ENCODE assay signal across 14 mouse cellular contexts in the genomic region with DNA sequence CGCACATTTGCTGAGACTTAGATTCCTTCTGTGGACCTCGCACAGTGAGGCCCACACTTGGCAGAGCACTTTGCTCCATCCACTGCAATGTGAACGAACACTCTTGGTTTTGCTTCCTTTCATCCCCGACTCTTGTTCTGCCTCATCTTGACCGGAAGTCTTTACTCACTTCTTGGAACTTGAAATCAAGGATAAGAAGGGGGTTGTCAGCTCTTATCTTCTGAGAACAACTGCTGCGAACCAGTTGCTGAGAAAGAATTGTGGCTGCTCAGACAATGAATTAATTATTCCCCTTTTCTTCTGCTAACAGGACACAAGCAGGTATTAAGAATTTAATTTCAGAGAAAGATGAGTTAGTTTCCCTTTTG. TPM values are rescaled to one million over a fixed set of nuclear protein-coding genes. Genes with fewer than 3 reads are reported as not detected.
DNase-seq lines count a peak whose midpoint lies in the region; ATAC-seq and TF ChIP-seq lines count a peak whose summit lies in the region.
"Had no signal": no experiment of that assay in that cellular context is flagged by ENCODE, and none has a peak within 500 bp of the region (broad histone marks: within the 10 kb centered on the region; RNA-seq: fewer than 3 reads in every experiment).

No protein-coding gene starts in this region.

- H3K4me3 ChIP-seq in heart, postnatal 0 days (ENCODE audit: low read depth, low read length), result no peak overlapping the region
- H3K4me3 ChIP-seq in G1E (ENCODE audit: low read depth, low read length), result peak overlapping the region; percentile 67
- peak overlapping the region; percentile 99 for H3K4me3 ChIP-seq in liver, embryonic 13.5 days (replicated peaks)
- H3K4me3 ChIP-seq in midbrain, embryonic 14.5 days (replicated peaks; ENCODE audit: low read depth, low read length), result no peak overlapping the region
- H3K4me3 ChIP-seq: embryonic facial prominence, embryonic 15.5 days; limb, embryonic 13.5 days had no signal

- ATAC-seq in heart, postnatal 0 days (ENCODE audit: insufficient read depth, low read depth), result no peak
- ATAC-seq in G1E (ENCODE audit: extremely low read depth, insufficient number of reproducible peaks, low FRiP score, poor library complexity, severe bottlenecking), result peak; percentile 48
- ATAC-seq in liver, embryonic 13.5 days (ENCODE audit: low read depth), result peak; percentile 3; the same call in 1 of the 2 replicates
- ATAC-seq in midbrain, embryonic 14.5 days (ENCODE audit: low FRiP score, low TSS enrichment), result no peak
- ATAC-seq: hindbrain, embryonic 16.5 days had no signal

- H3K27ac ChIP-seq in heart, postnatal 0 days (ENCODE audit: low read depth), result 0 out of 2 replicates have a peak overlapping the region, but pooled peaks have one; percentile 63
- H3K27ac ChIP-seq in liver, embryonic 13.5 days, result peak overlapping the region; percentile 92
- no peak overlapping the region for H3K27ac ChIP-seq in midbrain, embryonic 14.5 days (replicated peaks; ENCODE audit: low read depth, low read length)
- H3K27ac ChIP-seq: embryonic facial prominence, embryonic 15.5 days; limb, embryonic 13.5 days had no signal

- no peak for TF ChIP-seq EP300 in heart, postnatal 0 days (IDR thresholded peaks at IDR 0.05; ENCODE audit: low read depth)

- TF ChIP-seq CTCF in heart, postnatal 0 days (IDR thresholded peaks at IDR 0.05; ENCODE audit: low read depth), result no peak
- no peak for TF ChIP-seq CTCF in G1E (IDR thresholded peaks at IDR 0.05; ENCODE audit: low read depth, low read length)

- no peaks in the 10 kb centered on the region for H3K9me3 ChIP-seq in heart, postnatal 0 days (replicated peaks; ENCODE audit: control insufficient read depth, low read length)
- no peaks in the 10 kb centered on the region for H3K9me3 ChIP-seq in G1E (replicated peaks)
- H3K9me3 ChIP-seq in liver, embryonic 13.5 days (replicated peaks), result no peaks in the 10 kb centered on the region
- H3K9me3 ChIP-seq in midbrain, embryonic 14.5 days (ENCODE audit: control insufficient read depth, low read length), result no peaks in the 10 kb centered on the region
- H3K9me3 ChIP-seq: embryonic facial prominence, embryonic 15.5 days; limb, embryonic 13.5 days had no signal

- peaks cover 26% of the 10 kb centered on the region for H3K4me1 ChIP-seq in heart, postnatal 0 days (ENCODE audit: control insufficient read depth, insufficient read depth)
- peaks cover 73% of the 10 kb centered on the region for H3K4me1 ChIP-seq in G1E (ENCODE audit: insufficient read depth, low read depth, low read length)
- H3K4me1 ChIP-seq in liver, embryonic 13.5 days (replicated peaks), result peaks cover 78% of the 10 kb centered on the region
- peaks cover 15% of the 10 kb centered on the region; the same call in 1 of the 2 replicates for H3K4me1 ChIP-seq in midbrain, embryonic 14.5 days (ENCODE audit: control insufficient read depth, insufficient read depth, low read length)

- H3K36me3 ChIP-seq in heart, postnatal 0 days (replicated peaks; ENCODE audit: control insufficient read depth, insufficient read depth, low read length), result no peaks in the 10 kb centered on the region; the same call in 1 of the 2 replicates
- peaks cover 67% of the 10 kb centered on the region for H3K36me3 ChIP-seq in G1E (replicated peaks)
- H3K36me3 ChIP-seq in liver, embryonic 13.5 days, result peaks cover 52% of the 10 kb centered on the region
- H3K36me3 ChIP-seq in midbrain, embryonic 14.5 days (ENCODE audit: control insufficient read depth, insufficient read depth, low read length), result peaks cover 12% of the 10 kb centered on the region
- H3K36me3 ChIP-seq: embryonic facial prominence, embryonic 15.5 days had no signal

- no peak overlapping the region for H3K9ac ChIP-seq in heart, postnatal 0 days (replicated peaks; ENCODE audit: low read depth, low read length)
- H3K9ac ChIP-seq in liver, embryonic 13.5 days, result peak overlapping the region; percentile 99
- H3K9ac ChIP-seq in midbrain, embryonic 14.5 days (replicated peaks; ENCODE audit: low read length), result no peak overlapping the region
- H3K9ac ChIP-seq: embryonic facial prominence, embryonic 15.5 days had no signal

- no peak for DNase-seq in heart, postnatal 0 days (ENCODE audit: low spot score)
- DNase-seq in heart, adult 9 months (ENCODE audit: low spot score in 2 of 2), result no peak
- DNase-seq in G1E (ENCODE audit: low spot score), result no peak
- DNase-seq in c-Kit-positive CD71-positive TER-119-positive erythroid progenitor cells, embryonic 14.5 days (ENCODE audit: low spot score), result peak; percentile 71
- DNase-seq in liver, embryonic 13.5 days, result peak; percentile 34
- no peak for DNase-seq in frontal cortex, postnatal 10 days (ENCODE audit: low spot score in 2 of 2)
- DNase-seq in midbrain, embryonic 14.5 days, result no peak
- no peak for DNase-seq in neural tube, embryonic 10.5 days (ENCODE audit: extremely low spot score, low spot score)
- DNase-seq: layer of hippocampus, adult 9-11 months; right cerebral cortex, adult 18-20 months had no signal

- H3K27me3 ChIP-seq in heart, postnatal 0 days (ENCODE audit: control insufficient read depth, insufficient read depth, low read length), result no peaks in the 10 kb centered on the region
- no peaks in the 10 kb centered on the region for H3K27me3 ChIP-seq in G1E (ENCODE audit: insufficient read depth, low read length)
- no peaks in the 10 kb centered on the region for H3K27me3 ChIP-seq in liver, embryonic 13.5 days
- H3K27me3 ChIP-seq in midbrain, embryonic 14.5 days (ENCODE audit: control insufficient read depth, insufficient read depth, low read length), result no peaks in the 10 kb centered on the region
- H3K27me3 ChIP-seq: CH12.LX; embryonic facial prominence, embryonic 15.5 days; limb, embryonic 13.5 days had no signal

- WGBS in heart, postnatal 0 days, result 44% methylated on average over 6 of the region's 6 CpGs
- WGBS in liver, embryonic 13.5 days (ENCODE audit: insufficient replicate concordance), result 16% methylated on average over 6 of the region's 6 CpGs
- WGBS in midbrain, embryonic 14.5 days, result 89% methylated on average over 6 of the region's 6 CpGs

- H3K4me2 ChIP-seq in heart, postnatal 0 days (ENCODE audit: low read depth, low read length), result no peak overlapping the region
- H3K4me2 ChIP-seq in liver, embryonic 13.5 days, result peak overlapping the region; percentile 76
- H3K4me2 ChIP-seq in midbrain, embryonic 14.5 days (ENCODE audit: low read length), result no peak overlapping the region
- H3K4me2 ChIP-seq: embryonic facial prominence, embryonic 15.5 days; limb, embryonic 13.5 days had no signal

RNA-seq across cellular contexts. Expression of gene Clint1, which starts 4.3 kb away (rescaled TPM):
- 32.3 and 33.8 TPM in 2 replicates for total RNA-seq in heart, postnatal 0 days (2014; rRNA removed; ENCODE audit: low replicate concordance)
- 28.8 and 30.1 TPM in 2 replicates for polyA plus RNA-seq in heart, postnatal 0 days (2015; fragmentation: Nextera tagmentation; extraction: Ambion mirVana)
- total RNA-seq in G1E (2014; fragmentation: Nextera tagmentation), result 386 and 420 TPM in 2 replicates
- 224 and 259 TPM in 2 replicates for total RNA-seq in G1E (2017)
- polyA plus RNA-seq in G1E (2012), result 107 and 112 TPM in 2 replicates
- 57.4 and 71.8 TPM in 2 replicates for polyA plus RNA-seq in liver, embryonic 13.5 days (2015; fragmentation: Nextera tagmentation; extraction: Ambion mirVana)
- 42.7 and 45.5 TPM in 2 replicates for polyA plus RNA-seq in midbrain, embryonic 14.5 days (2014; fragmentation: Nextera tagmentation; extraction: Ambion mirVana)

Comparison
In these comparisons a context has a peak if more than half of its experiments do, and no peak if none do; other contexts are left out.
1. ATAC-seq: peak in G1E (single experiment) and liver, embryonic 13.5 days (single experiment); none in heart, postnatal 0 days (single experiment) and midbrain, embryonic 14.5 days (single experiment).
2. DNase-seq: peak in c-Kit-positive CD71-positive TER-119-positive erythroid progenitor cells, embryonic 14.5 days (single experiment) and liver, embryonic 13.5 days (single experiment); none in heart, postnatal 0 days (single experiment), heart, adult 9 months (0 of 2), G1E (single experiment), frontal cortex, postnatal 10 days (0 of 2), midbrain, embryonic 14.5 days (single experiment) and neural tube, embryonic 10.5 days (single experiment).
3. H3K4me3 ChIP-seq: peak in G1E (single experiment) and liver, embryonic 13.5 days (single experiment); none in heart, postnatal 0 days (single experiment) and midbrain, embryonic 14.5 days (single experiment).